Mouse (Mus musculus) liver, adult 2 months (tissue): ENCODE results near the gene Gmip.

Experiments used
- CTCF ChIP-seq: fragments of 200-500 bp; IDR thresholded peaks from 2 replicates; pipeline ENCODE4 v1.5.1; 2011; ENCODE audit warnings: low read depth, low read length, control low read depth
- POLR2A ChIP-seq: fragments of 200-500 bp; IDR thresholded peaks from 2 replicates; pipeline ENCODE4 v1.6.1; 2011; ENCODE audit warnings: low read length, control low read depth; ENCODE audit not compliant: insufficient read depth; ENCODE audit errors: extremely low read depth

GRCm38 (mm10) chr8:69820466-69820865 is 12.0 kb downstream of the Gmip start:
- TF ChIP-seq CTCF (no peak), POLR2A (no peak)
